Mouse (Mus musculus) E14TG2a.4 (cell line): ENCODE measurements at regions not wholly inside any gene's neighbourhood (a gene's known extent, or its start where the extent isn't known, plus 50 kb on each side); places are given as distances from the start of the nearest gene placed in this dataset.

Source experiments
- CTCF ChIP-seq: conservative IDR thresholded peaks from 2 replicates; pipeline ENCODE4 v1.5.1; 2014; ENCODE audit warnings: low read length
- NANOG ChIP-seq: IDR thresholded peaks from 2 replicates; pipeline ENCODE4 v1.6.1; 2014; ENCODE audit warnings: borderline replicate concordance, low read length, mixed read lengths

DNA sequence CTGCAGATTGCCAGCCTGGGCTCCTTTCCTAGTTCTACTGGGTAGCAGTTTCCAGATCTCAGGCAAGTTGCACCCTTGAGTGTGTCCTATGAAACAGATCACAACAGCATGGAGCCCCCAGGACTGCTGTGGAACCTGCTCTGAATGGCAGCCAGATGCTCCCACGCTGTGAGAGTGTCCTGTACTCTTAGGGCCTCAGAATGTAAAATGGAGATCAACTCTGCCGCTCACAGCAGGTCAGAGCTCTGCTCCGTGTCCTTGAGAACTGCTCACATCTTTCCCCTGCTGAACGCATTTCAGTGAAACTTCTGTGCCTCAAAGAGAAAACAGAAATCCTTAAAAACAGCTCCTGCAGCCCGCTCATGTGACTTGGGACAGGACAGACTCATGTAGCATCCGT lies 203.7 kb upstream of the Nlrp1b start:
- TF ChIP-seq CTCF (no peak), NANOG (no peak)
